Mouse (Mus musculus) left cerebral cortex, postnatal 36 days (tissue): ENCODE measurements around the gene Tnfrsf17. TPM values are rescaled to one million over a fixed set of nuclear protein-coding genes. Genes with fewer than 3 reads are reported as not detected.
"Not testable (repeated sequence)": the region's sequence is repeated elsewhere in the genome, so short reads cannot be mapped to it uniquely, and the experiment has no call there.

Experiments
- DNase-seq, 2 experiments: peaks; one replicate each; pipeline ENCODE4 v3.0.0; 2021 to 2022; ENCODE audit warnings: low spot score in 2 of 2, mixed read lengths in 1 of 2
- intact Hi-C: fragments of 180-260 bp; cut with DNase I; formaldehyde crosslinking; loops from one replicate; pipeline ENCODE4 v1.15.1; 2025
- total RNA-seq, 2 experiments: library from RNA; stranded (reverse); gene quantifications; 2 replicates each; pipeline ENCODE4 v1.2.3; 2021

Gene Tnfrsf17
- total RNA-seq, 2 experiments from 2014 or later = 0.68 to 0.81 TPM

DNA sequence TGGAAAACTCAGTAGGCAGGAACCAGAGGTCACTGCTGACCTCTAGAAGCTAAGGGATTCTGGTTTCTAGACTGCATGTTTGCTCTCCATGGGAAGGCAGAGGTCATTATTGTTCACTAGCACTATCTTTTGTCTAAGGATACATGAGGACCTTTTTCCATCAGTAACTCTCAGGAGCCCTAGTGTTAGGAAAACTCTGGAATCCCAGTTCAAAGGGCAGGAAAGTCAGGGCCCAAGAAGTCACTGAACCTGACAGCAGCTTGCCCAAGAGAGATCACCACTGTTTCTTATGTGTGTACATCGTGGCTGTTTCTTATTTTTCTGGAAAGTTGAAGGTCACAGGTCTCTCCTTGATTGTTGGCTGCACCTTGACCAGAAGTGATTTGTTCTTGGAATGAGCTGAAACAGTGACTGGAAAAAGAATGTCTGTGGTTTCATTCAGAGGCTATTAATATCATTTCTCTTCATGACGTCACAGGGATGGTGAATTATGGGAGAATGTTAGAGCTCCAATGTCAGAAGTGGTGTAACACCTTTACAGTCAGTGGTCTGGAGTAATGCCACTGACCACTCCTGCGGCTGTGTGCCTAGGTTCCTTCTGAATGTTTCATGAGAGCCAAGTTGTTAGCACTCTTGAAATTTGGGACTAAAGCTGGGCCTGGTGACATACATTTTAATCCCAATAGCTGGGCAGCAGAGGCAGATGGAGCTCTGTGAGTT, 16.6 kb downstream of the Tnfrsf17 start:
- DNase-seq = no peak
- intact Hi-C loops = no loop called here

DNA sequence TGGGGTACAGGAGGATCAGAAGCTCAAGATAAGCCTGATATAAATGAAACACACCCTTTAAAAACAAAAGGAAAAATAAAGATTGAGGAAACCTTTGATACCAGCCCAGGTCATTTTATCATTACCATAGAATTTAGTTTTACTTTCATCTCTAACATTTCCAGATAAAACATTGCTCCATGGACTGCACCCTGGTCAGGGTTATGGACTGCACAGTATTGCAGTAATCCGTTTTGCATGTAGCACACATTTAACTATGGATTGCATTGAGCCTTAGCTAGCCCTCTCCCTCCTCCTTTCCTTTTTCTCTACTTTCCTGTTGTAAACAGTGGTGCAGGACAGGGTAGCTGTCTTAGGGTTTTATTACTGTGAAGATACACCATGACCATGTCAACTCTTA, 17.4 kb downstream of the Tnfrsf17 start:
- DNase-seq = no peak
- intact Hi-C loops = no loop called here

DNA sequence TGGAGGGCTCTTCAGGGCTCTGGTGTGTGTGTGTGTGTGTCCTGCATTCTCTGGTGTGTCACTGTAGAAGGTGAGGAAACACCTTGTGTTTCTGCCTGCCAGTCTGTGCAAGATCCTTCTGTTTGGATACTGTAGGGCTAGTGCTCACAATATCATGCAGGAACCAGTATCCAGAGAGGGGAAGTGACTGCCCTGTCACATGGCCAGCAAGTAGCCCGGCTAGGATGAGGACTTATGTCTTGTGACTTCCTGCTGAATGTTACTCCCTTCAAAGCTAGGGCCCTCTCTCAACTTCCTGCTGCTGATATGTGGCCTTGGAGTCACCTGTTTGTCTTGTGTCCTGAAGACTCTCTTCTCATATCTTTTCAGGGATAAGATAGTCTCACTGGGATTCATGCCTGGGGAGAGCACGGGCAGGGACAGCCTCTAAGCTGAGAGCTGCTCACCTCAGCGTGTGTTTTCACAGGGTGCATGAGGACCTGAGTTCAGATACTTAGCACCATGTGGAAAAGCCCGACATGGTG, 29.7 kb downstream of the Tnfrsf17 start:
- DNase-seq = no peak
- intact Hi-C loops = no loop called here

DNA sequence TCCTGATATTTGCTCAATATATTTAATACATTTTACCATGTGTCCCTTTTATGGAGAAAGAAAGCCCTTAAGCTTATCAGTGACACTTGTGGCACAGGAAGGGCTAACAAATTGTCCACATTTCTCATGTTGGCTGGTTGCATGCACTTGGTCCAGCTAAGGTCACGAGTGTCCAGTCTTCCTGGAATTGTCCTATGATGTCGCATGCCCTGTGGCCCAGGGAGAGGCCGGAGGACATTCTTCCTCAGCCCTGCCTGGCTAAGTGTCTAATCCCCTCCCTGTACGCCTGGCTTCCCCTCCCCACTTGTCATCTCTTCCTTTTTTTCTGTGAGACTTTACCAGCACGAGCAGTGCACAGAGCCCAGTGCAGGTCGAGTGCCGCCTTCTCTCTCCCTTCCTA, 38.3 kb downstream of the Tnfrsf17 start:
- intact Hi-C loops = no loop called here
- DNase-seq = no peak

DNA sequence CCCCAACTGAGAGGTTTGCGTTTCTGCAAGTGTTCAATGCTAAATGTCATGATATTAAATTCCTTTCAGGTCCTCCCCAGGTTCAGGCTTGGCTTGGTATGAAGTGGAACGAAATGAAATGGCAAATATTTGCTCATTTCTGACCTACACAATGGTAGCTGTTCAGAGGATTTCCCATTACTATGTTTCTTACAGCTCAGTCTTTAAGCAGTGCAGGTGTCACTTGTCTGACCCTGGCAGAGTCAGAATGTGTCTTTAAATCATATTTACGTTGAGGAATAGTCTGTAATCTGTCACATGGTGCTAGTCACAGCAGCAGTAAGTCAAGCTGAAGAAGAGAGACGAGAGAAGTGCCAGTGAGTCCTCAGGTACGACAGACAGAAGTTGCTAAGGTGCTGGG, 45.6 kb downstream of the Tnfrsf17 start:
- intact Hi-C loops = no loop called here
- DNase-seq = no peak

DNA sequence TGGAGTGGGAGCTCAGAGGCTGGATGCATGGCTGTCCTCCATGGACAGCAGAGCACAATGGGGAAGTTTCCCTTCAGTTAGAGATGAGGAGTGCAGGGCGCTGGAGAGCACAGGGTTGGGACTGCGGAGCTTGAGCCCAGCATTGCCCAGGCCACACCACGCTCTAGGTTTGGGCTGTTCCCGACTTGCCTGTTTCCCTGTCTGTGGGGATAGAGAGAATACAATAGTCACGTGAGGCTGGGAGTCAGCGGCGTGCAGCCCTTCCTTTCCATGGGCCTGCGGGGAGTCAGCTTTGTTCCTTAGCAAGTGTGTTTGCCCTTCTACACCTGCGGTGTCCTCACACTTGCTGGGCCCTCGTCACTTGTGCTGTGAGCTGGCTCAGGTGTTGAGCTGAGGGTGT, 46.3 kb downstream of the Tnfrsf17 start:
- intact Hi-C loops = no loop called here
- DNase-seq = no peak

DNA sequence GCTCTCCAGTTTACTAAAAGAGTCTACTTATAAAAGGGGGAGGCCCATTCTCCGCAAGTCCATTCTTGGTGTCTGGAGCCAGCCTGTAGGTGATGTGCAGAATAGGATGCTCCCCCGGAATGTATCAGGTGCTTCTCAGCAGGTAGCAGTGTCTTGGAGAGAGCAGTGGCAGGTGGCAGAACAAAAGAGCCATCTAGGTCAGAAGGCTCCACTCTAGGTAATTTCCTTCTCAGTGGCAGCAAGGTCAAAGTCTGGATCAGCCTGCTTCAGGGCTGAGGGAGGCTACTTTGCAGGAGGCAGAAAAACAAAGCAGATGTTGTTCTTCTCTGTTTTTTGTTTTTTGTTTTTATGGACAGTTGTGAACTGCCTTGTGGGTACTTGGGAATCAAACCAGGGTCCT, 47.0 kb downstream of the Tnfrsf17 start:
- intact Hi-C loops, DNase-seq: not testable (repeated sequence)

DNA sequence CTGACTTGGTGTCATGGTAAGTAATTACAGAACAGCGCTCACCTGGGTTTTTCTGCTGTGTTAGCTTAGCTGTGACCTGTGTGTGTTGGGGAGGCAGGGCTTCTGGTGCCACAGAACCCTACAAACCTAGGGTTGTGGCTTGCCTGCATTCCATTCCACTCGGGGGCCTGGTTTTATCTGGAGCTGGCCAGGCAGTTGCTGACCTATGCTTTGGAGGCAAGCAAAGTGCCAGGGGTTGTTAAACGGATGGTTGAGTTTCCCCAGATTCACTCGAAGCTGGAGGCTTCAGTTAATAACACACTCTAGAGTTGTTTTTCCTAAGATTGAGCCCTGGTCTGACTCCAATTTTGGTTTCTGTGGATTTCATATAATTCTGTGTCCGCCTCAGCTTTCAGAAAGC, 52.0 kb downstream of the Tnfrsf17 start:
- intact Hi-C loops = no loop called here
- DNase-seq = no peak

DNA sequence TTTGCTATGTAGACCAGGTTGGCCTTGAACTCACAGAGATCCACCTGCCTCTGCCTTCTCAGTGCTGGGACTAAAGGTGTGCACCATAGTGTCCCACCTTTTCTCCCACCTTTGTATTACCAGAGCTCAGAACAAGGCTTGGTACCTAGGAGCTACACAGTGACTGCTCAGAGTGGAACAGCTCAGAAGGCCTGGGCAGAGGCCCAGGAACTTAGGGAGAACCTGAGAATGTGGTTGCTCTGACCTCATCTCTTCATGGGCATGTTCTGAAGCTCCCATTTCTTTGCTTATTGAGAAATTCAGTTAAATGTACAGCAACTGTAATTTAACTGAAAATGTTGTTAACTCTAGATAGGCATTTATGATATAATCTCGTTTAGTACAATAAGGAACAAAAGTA, 53.2 kb downstream of the Tnfrsf17 start:
- DNase-seq = no peak
- intact Hi-C loops = no loop called here

DNA sequence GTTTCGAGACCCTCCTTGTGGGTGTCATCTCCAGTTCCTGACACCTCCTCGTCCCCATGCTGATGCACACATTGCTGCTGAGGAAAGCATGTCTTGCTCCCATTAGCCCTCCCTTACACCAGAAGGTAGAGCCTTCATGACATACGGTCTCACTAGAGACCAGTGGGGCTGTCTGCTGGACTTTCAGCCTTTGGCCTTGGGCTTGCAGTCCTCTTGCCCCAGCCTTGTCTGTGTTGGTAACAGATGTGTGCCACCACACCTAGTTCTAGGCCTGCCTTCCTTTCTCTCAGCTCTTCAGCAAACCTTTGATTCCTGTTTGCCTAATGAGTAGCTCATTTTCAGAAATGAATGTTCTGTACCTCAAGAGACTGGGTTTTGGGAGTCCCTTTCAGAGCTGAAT, 54.8 kb downstream of the Tnfrsf17 start:
- intact Hi-C loops = no loop called here
- no peak for DNase-seq

DNA sequence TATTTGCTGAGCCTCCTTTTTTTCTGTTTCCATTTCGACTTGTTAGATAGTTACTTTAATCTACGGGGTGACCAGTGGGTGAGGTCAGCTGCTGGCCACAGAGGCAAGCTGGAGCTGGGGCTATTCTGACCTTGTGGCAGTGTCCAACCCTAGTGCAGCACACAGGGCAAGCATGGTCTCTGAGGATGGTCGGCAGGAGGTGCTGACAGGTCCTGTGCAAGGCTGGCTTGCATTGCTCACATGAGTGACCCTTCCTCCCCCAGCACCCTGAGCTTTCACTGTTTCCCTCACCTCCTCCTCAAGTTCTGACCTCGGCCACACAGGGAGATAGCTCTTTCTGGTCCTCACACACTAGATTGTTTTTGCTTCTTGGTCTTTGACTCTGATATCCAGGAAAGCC, 55.5 kb downstream of the Tnfrsf17 start:
- DNase-seq = no peak
- intact Hi-C loops = no loop called here

DNA sequence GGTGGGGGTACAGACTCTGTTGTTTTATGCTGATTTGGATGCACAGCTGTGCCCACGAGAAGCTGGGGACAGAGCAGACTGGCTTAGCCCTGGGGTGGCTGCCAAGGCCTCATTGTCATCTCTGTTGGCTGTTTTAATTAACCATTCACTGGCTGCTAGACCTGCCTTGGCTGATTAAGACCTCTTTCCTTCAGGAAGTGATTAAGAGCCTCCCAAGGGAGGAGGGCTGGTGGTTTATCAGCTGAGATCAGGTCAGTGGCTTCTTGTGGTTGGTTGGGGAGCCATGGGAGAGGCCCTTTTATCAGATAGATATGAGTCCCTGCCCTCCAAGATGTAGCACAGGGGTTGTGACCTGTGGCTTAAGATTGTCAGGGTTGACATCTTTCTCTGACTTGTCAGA, 56.0 kb downstream of the Tnfrsf17 start:
- intact Hi-C loops = no loop called here
- DNase-seq = no peak

Other genes starting within 250 kb of the Tnfrsf17 start
- gene Litaf, start 247.7 kb upstream of the Tnfrsf17 start, total RNA-seq = 10 to 100 TPM; 11.1 to 13.0 TPM
- gene Txndc11, start 179.2 kb upstream of the Tnfrsf17 start, total RNA-seq = 10 to 100 TPM; 32.1 to 38.1 TPM
- 10 to 100 TPM; 49.7 to 84.5 TPM for gene Zc3h7a, start 137.4 kb upstream of the Tnfrsf17 start, total RNA-seq
- gene Rsl1d1, start 110.5 kb upstream of the Tnfrsf17 start, total RNA-seq = 10 to 100 TPM; 48.2 to 48.8 TPM
- gene Gspt1, start 59.5 kb upstream of the Tnfrsf17 start, total RNA-seq = 10 to 100 TPM; 80.4 to 85.9 TPM
- 10 to 100 TPM; 18.0 to 26.7 TPM for gene Snx29, start 9.1 kb downstream of the Tnfrsf17 start, total RNA-seq